Mouse (Mus musculus) cerebellum, adult (tissue): ENCODE data around the gene Anks1.
"Not testable (repeated sequence)": the region's sequence is repeated elsewhere in the genome, so short reads cannot be mapped to it uniquely, and the experiment has no call there.

Source experiments
- ATAC-seq: cut with Nextera tagmentation; 2 replicates; pipeline ENCODE4 v1.9.2; 2017; ENCODE audit warnings: mild to moderate bottlenecking, moderate library complexity, mixed read lengths; ENCODE audit not compliant: insufficient number of reproducible peaks, low FRiP score, low TSS enrichment

Anks1 gene

DNA sequence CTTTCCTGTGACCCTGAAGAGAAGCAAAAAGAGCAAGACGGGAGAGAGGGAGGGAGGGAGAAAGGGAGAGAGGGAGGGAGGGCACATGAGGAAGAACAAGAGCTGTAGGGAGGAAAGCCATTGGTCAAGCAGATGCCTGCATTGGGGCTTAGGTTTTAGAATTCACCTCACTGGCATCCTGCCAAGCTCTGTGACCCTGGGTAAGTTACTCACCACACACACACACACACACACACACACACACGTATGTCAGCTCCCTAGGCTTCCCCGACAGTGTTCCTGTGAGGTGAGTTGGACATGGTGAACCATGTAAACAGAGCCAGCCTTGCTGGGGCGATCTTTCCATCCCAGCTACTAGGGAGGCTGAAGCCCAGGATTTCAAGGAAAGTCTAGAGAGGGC is 55.5 kb downstream of the Anks1 start:
- ATAC-seq: no peak

GRCm38 (mm10) chr17:27965292-27965691 is 56.2 kb downstream of the Anks1 start:
- no peak for ATAC-seq

- no peak for ATAC-seq
Measured at GRCm38 (mm10) chr17:27966056-27966455, 57.0 kb downstream of the Anks1 start.

DNA sequence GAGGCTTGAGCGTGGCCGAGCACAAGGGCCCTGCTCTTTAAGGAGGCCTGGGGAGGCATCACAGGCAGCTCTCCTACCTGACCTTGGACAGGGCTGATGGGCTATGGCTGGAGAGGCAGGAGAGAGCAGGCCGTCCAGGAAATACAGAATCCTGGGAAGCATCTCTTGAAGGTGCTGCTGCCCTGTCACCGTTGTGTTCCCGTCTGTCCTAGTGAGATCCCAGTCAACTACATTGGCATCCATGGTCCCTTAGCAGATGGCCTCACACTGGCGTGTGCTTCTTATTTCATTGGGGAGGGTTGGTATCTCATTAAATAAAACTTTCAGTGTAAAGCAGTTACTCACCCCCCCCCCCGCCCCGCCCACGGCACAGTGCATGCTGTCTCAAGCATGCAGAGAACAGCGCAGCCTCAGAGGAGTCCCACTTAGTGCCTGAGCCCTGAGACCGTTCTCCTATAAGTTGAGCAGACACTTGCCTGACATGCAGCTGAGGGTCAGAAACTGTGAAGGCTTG is 57.5 kb downstream of the Anks1 start:
- no peak for ATAC-seq

GRCm38 (mm10) chr17:27967529-27967928 is 58.4 kb downstream of the Anks1 start:
- ATAC-seq: no peak

GRCm38 (mm10) chr17:27968033-27968750 is 59.1 kb downstream of the Anks1 start:
- no peak for ATAC-seq

DNA sequence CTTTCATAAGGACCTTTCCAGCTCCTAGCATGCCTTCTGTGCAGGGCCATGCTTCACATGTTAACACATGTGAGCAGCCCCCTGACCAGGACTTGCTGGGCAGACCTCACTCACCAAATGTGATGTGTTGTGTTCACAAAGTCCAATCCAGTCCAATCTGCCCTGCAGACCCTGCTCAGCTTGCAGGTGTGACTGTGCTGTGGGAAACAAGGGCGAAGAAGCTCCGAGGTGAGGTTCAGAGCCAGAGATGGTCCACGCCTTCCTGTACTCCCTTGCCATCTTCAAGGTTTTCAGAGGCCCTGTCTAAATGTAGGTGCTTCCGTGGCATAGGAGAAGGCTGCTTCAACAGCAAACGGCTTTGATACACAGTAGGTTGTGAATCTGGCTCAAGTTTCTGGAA is 59.8 kb downstream of the Anks1 start:
- no peak for ATAC-seq

DNA sequence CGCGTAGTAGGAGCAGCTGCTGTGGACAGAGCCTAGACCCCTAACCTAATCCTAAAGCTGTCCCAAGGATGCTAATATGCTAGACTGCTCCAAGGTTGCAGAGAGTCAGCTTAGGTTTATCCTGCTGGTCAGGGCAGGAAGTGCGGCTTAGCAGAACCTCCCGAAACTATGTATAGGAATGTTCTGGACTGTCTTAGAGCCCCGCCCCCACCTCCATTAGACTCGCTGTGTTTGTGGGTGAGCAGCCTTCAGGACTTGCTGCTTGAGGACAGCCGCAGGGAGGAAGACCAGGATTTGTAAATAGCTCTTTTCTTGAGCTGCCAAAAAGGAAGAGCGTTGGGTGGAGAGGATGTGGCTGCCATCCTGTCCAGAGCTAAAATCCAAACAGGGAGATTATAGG is 60.3 kb downstream of the Anks1 start:
- no peak for ATAC-seq

- ATAC-seq: no peak
Measured at GRCm38 (mm10) chr17:27969896-27970295, 60.8 kb downstream of the Anks1 start.

DNA sequence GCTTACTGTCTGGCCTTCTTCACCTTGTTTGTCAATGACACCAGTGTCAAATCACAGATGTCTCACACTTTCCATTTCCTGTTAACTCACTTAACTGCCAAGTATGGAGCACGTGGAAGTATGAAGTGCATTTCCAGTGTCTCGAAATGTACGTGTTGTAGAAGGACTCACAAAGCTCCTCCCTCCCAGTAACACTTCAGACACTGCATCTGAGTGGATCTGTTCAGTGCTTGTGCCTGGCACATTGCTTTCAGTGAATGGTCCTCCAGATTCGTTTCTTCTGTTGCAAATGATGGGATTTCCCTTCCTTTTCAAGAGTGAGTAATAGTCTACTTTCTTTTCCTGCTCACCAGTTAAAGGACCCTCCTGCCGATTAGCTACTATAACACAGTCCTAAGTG is 61.2 kb downstream of the Anks1 start:
- ATAC-seq: no peak

- no peak for ATAC-seq
Measured at GRCm38 (mm10) chr17:27971496-27971895, 62.4 kb downstream of the Anks1 start.

DNA sequence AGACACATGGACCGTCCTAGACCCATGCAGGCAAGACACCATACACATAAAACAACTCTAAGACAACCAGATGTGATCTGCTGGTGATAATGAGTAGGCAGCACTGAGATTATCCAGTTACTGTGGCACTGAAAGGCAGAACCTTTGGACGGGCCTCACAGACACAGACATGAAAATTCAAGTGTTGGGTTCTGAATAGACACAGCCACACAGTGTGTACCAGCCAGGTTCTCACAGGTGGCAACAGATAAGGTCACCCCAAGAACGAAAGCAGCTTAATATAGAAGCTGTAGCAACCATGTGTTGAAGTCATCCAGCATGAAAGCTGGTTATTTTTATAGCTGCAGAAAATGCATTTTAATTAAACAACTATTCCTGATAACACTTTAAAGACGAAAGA is 64.2 kb downstream of the Anks1 start:
- no peak for ATAC-seq

GRCm38 (mm10) chr17:27976266-27976665 is 67.2 kb downstream of the Anks1 start:
- no peak for ATAC-seq

- ATAC-seq: no peak
Measured at GRCm38 (mm10) chr17:27977008-27977636, 68.0 kb downstream of the Anks1 start.

GRCm38 (mm10) chr17:27980391-27980955 is 71.4 kb downstream of the Anks1 start:
- no peak for ATAC-seq

- ATAC-seq: no peak
Measured at GRCm38 (mm10) chr17:27981451-27982069, 72.5 kb downstream of the Anks1 start.

- not testable (repeated sequence) for ATAC-seq
Measured at GRCm38 (mm10) chr17:27982070-27982457, 73.0 kb downstream of the Anks1 start.

DNA sequence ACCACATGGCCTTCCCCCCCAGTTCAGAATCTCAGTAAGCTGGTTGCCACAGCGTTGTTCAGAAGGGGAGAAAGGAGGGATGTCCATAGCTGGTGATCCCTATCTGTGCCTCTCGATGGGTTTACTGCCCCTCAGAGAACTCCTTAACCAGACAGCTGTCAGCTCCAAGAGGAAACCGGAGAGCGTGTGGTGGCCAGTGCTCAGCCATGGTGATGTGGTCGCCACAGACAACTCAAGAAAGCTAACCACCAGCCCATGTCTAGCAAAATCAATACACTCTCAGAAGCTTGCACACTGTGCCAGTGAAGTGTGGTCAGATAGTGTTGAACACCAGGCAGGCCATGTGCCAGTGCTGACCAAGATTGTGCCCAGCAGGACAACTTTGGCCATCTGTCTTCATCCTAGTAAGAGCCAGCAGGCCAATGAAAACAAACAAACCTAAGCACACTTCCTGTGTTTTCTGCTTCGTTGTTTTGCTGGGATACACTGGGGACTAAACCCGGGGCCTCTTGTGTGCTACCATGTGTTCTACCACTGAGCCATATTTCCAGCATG is 73.7 kb downstream of the Anks1 start:
- peak; percentile 63; the same call in 1 of the 2 replicates for ATAC-seq

DNA sequence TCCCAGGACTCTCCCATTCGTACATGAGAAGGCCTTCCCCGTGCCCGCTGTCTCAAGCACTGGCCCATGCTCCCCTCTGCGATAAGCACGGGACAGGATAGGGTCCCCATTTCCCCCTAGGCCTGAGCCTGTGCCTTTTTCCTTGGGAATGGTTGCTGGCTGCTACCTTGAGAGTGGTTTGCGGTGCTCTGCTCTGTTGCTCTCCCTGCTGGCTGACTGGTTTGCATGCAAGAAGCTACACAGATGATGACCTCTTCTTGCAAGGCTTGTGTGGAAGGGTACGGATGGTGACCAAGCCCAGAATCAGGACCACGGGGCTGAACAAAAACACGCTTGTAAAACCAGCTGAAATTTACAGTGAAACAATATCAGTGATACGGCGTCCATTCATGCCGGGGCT is 75.3 kb downstream of the Anks1 start:
- ATAC-seq: no peak

- peak; percentile 33; the same call in 1 of the 2 replicates for ATAC-seq
Measured at GRCm38 (mm10) chr17:27986106-27986505, 77.0 kb downstream of the Anks1 start.
